Comparison of ENCODE assay signal across 18 mouse cellular contexts in the genomic region with DNA sequence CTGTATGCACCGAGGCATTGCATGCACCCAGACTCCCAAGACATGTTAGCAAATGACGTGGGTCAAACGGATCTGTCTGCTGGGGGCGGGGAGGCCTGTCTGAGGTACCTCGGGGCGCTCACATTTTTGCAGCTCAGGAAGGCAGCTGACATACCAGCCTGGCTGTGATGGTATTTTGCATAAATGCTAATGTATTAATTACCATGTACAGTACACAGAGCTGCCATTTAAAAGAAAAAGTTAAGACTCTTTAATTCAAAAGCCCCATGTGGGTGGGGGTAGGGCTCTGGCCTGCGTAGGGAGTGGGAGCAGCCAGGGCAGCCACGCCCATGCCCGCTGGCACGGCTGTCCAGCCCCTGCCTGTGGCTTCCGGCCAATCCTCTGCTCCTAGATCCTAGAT. TPM values are rescaled to one million over a fixed set of nuclear protein-coding genes. Genes with fewer than 3 reads are reported as not detected.
"Had no signal": no experiment of that assay in that cellular context is flagged by ENCODE, and none has a peak within 500 bp of the region (broad histone marks: within the 10 kb centered on the region; RNA-seq: fewer than 3 reads in every experiment).

No protein-coding gene starts in this region.

- H3K27ac ChIP-seq: left cerebral cortex, adult 2 months; limb, embryonic 10.5 days; liver, embryonic 15.5 days; midbrain, embryonic 15.5 days; neural tube, embryonic 13.5 days had no signal

- H3K36me3 ChIP-seq: limb, embryonic 10.5 days; liver, embryonic 15.5 days; midbrain, embryonic 15.5 days; neural tube, embryonic 13.5 days had no signal

- ATAC-seq: lung, postnatal 0 days; midbrain, embryonic 15.5 days had no signal

- DNase-seq: kidney, adult 8-10 months; kidney, postnatal 25 days; lung, adult 2 months; lung, postnatal 4 days; right cerebral cortex, adult 18-20 months; right cerebral cortex, postnatal 25 days; thymus, postnatal 36 days had no signal

- H3K27me3 ChIP-seq: midbrain, embryonic 15.5 days had no signal

- H3K4me2 ChIP-seq: liver, embryonic 11.5 days; liver, embryonic 15.5 days; midbrain, embryonic 15.5 days; neural tube, embryonic 13.5 days had no signal

- H3K4me3 ChIP-seq: left cerebral cortex, adult 2 months; limb, embryonic 10.5 days; liver, embryonic 15.5 days; midbrain, embryonic 15.5 days; neural tube, embryonic 13.5 days had no signal

- H3K9me3 ChIP-seq: limb, embryonic 10.5 days; liver, embryonic 15.5 days; midbrain, embryonic 15.5 days; neural tube, embryonic 13.5 days had no signal

- H3K9ac ChIP-seq: liver, embryonic 15.5 days; midbrain, embryonic 15.5 days; neural tube, embryonic 13.5 days had no signal

RNA-seq across cellular contexts. Expression of a gene that starts 10.8 kb away (rescaled TPM):
- polyA plus RNA-seq: limb, embryonic 10.5 days; limb, embryonic 14.5 days; liver, embryonic 11.5 days; liver, embryonic 15.5 days; lung, adult 2 months; lung, postnatal 0 days; small intestine, adult 2 months; stomach, embryonic 16.5 days; thymus, postnatal 0 days had no signal

RNA-seq across cellular contexts. Expression of a gene that starts 35.2 kb away (rescaled TPM):
- polyA plus RNA-seq: liver, embryonic 15.5 days had no signal
